Mouse (Mus musculus) layer of hippocampus, postnatal 25 days (tissue): ENCODE data around the gene Letm1. TPM values are rescaled to one million over a fixed set of nuclear protein-coding genes. Genes with fewer than 3 reads are reported as not detected.

Source experiments
- total RNA-seq, 2 experiments: library from RNA; stranded (reverse); gene quantifications; 2 replicates each; pipeline ENCODE4 v1.2.3; 2021

The Letm1 gene
- total RNA-seq, 2 experiments from 2014 or later: 98.8 to 103 TPM

Other genes starting within 250 kb of the Letm1 start
- 10 to 100 TPM; 25.5 to 25.7 TPM for gene Fam53a, start 153.2 kb downstream of the Letm1 start, total RNA-seq
- 1 to 10 TPM in 1 of 2 experiments, under 1 TPM in 1; 0.59 to 1.4 TPM for gene Gm9903, start 152.9 kb downstream of the Letm1 start, total RNA-seq
- gene Slbp, start 130.2 kb downstream of the Letm1 start, total RNA-seq: 10 to 100 TPM; 22.4 to 22.5 TPM
- 1 to 10 TPM; 5.2 to 8.3 TPM for gene Tacc3, start 124.7 kb downstream of the Letm1 start, total RNA-seq
- gene Tmem129, start 124.4 kb downstream of the Letm1 start, total RNA-seq: 10 to 100 TPM; 23.7 to 25.1 TPM
- gene Fgfr3, start 61.1 kb downstream of the Letm1 start, total RNA-seq: 100 to 1,000 TPM; 107 to 123 TPM
- gene Nsd2, start 37.9 kb upstream of the Letm1 start, total RNA-seq: 100 to 1,000 TPM; 122 to 126 TPM
- 10 to 100 TPM; 19.7 to 20.1 TPM for gene Nelfa, start 153.6 kb upstream of the Letm1 start, total RNA-seq
- 10 to 100 TPM; 62.5 to 74.8 TPM for gene Gm1673, start 200.6 kb upstream of the Letm1 start, total RNA-seq
- gene Nat8l, start 213.2 kb upstream of the Letm1 start, total RNA-seq: 100 to 1,000 TPM; 131 to 133 TPM